Mouse (Mus musculus) v-Abl transformed pro-B cells (cell line): Measurements from ENCODE around the gene Sec14l1.

Source experiments
- in situ Hi-C, 2 experiments: fragments of 400-800 bp; cut with MboI; formaldehyde crosslinking; loops; one replicate each; pipeline ENCODE4 v1.15.1; 2025; ENCODE audit not compliant: unreplicated experiment in 2 of 2

Gene Sec14l1

GRCm38 (mm10) chr11:117169801-117170565 is 55.0 kb downstream of the Sec14l1 start:
- in situ Hi-C loops: loop anchor here in 1 of 2 experiments (10.0 kb wide), 1 partner anchor 285 kb away; no protein-coding TSS in a partner anchor

GRCm38 (mm10) chr11:117174098-117174892 is 59.3 kb downstream of the Sec14l1 start:
- in situ Hi-C loops: loop anchor here in 1 of 2 experiments (10.0 kb wide), 1 partner anchor 289 kb away; no protein-coding TSS in a partner anchor

- in situ Hi-C loops: loop anchor here (5.0 to 25.0 kb wide), 8 partner anchors 58 to 1762 kb away; partner anchors contain the start of gene Sec14l1 (in 1 of the 2)
These were observed 60.0 kb downstream of the Sec14l1 start for GRCm38 (mm10) chr11:117174924-117175323.

- in situ Hi-C loops: loop anchor here (5.0 to 25.0 kb wide), 8 partner anchors 58 to 1762 kb away; partner anchors contain the start of gene Sec14l1 (in 1 of the 2)
These were observed 60.5 kb downstream of the Sec14l1 start for GRCm38 (mm10) chr11:117175472-117175871.

DNA sequence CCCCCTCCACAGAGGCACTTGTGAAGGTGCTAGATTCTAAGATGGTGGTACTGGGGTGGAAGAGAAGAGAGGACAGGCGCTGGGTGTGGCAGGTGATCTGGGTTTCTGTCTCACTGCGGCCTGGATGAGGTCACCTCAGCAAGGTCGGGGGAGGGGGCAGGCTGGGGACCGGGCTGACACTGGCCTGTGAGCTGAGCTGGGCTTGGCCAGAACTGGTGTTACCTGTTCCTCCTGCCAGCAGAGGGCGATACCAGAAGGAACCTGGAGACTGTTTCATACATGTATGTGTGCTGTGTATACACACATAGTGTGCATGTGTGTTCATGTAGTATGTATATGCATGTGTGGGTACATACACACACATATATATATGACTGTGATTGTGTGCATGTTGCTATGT is 61.3 kb downstream of the Sec14l1 start:
- in situ Hi-C loops: loop anchor here (5.0 to 25.0 kb wide), 8 partner anchors 59 to 1761 kb away; partner anchors contain the start of gene Sec14l1 (in 1 of the 2)

DNA sequence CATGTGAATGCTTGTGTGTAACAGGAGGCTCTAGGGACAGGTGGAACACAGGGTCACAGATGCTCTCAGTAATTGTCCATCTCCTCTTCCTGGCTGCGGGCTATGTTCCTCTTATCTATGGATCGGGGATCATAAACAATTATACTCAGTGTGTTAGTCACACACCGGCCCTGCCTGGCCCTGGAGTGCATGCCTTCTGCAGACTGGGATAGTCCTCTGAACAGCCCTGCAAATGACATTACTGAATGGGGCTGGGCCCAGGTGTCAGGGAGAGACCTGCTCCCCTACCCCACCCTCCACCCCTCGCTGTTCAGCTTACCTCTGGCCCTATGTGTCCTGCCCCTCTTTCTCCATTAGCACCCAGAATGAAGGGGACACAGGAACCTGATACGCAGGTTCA is 61.9 kb downstream of the Sec14l1 start:
- in situ Hi-C loops: loop anchor here (5.0 to 25.0 kb wide), 8 partner anchors 60 to 1760 kb away; partner anchors contain the start of gene Sec14l1 (in 1 of the 2)

- in situ Hi-C loops: loop anchor here (5.0 to 25.0 kb wide), 8 partner anchors 60 to 1760 kb away; partner anchors contain the start of gene Sec14l1 (in 1 of the 2)
These were observed 62.5 kb downstream of the Sec14l1 start for GRCm38 (mm10) chr11:117177303-117177979.

DNA sequence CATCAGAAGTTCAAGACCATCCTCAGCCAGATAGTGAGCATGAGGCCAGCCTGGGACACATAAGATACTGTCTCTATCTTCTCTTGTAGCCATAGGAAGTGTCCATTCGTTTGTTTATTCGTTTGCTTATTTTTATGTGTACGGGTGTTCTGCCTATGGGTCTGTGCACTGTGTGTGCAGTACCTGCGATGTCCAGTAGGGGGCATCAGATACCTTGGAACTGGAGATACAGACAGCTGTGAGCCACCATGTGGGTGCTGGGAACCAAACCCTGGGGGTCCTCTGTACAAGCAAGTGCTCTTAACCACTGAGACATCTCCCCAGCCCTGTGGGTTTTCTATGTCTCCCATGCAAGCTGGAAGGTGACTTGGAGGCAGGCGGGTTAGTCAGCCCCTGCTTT is 64.9 kb downstream of the Sec14l1 start:
- in situ Hi-C loops: loop anchor here (5.0 to 25.0 kb wide), 9 partner anchors 47 to 1757 kb away; partner anchors contain the start of gene Sec14l1 (in 1 of the 2)

DNA sequence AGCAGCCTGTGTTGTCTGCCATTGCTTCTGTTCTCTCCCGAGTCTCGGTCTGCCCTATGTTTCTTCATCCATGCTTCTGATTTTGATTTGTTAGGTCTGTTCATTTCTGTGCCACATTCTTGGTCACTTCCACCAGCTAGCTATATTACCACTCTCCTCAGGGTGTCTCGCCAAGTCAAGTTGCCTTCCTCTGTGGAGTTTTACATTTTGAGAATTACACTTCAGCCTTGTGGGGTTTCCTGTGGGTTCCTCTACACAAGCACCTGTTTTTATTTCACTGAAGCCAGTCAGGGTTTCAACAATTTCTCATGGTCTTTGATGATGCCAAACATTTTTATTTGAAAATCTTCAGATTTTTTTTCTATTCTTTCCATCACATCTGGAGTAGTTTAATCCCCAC is 67.8 kb downstream of the Sec14l1 start:
- in situ Hi-C loops: loop anchor here (5.0 to 25.0 kb wide), 4 partner anchors 44 to 1754 kb away; no protein-coding TSS in a partner anchor

GRCm38 (mm10) chr11:117183299-117183698 is 68.3 kb downstream of the Sec14l1 start:
- in situ Hi-C loops: loop anchor here (5.0 to 25.0 kb wide), 4 partner anchors 44 to 1754 kb away; no protein-coding TSS in a partner anchor

DNA sequence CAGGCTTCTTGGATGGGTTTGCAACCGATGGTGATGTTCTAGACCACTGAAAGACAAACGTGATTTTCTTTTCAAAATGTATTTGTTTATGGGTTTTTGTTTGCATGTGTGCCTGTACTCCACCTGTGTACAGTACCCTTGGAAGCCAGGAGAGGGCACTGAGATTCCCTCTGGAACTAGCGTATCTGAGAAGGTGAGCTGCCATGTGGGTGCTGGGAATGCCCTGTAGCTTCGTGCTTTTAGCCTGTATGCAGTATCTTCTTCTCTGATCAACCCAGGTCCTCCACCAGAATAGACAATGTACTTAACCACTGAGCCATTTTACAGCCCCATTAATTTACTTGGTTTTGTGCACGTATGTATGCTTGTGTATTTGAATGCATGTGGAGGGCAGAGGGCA is 68.9 kb downstream of the Sec14l1 start:
- in situ Hi-C loops: loop anchor here (5.0 to 25.0 kb wide), 4 partner anchors 43 to 1753 kb away; no protein-coding TSS in a partner anchor

- in situ Hi-C loops: loop anchor here (25.0 kb wide), 3 partner anchors 298 to 1752 kb away; no protein-coding TSS in a partner anchor
These were observed 70.3 kb downstream of the Sec14l1 start for GRCm38 (mm10) chr11:117185076-117185933.

- in situ Hi-C loops: loop anchor here (10.0 to 25.0 kb wide), 4 partner anchors 304 to 1746 kb away; no protein-coding TSS in a partner anchor
These were observed 76.6 kb downstream of the Sec14l1 start for GRCm38 (mm10) chr11:117191524-117191923.

- in situ Hi-C loops: loop anchor here (10.0 to 25.0 kb wide), 4 partner anchors 307 to 1743 kb away; no protein-coding TSS in a partner anchor
These were observed 79.5 kb downstream of the Sec14l1 start for GRCm38 (mm10) chr11:117194475-117194937.

DNA sequence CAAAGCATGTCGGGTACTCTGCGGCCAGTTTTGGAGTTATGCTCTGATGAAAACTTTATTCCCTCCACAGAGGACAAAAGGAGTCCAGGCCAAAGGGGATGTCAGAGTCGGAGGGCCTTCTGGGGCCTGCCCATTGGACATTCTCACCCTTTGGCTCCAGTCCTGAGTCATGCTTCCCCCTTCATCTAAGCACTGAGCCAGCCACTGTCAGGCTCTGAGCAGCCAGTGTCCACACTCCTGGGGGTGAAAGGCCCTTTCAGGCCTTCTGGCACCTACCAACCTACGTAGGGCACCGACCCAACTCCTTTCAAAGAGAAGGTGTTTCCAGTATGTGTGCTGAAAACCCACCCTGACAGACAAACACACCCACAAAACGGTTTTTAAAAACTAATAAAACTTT is 80.6 kb downstream of the Sec14l1 start:
- in situ Hi-C loops: loop anchor here (10.0 to 25.0 kb wide), 4 partner anchors 308 to 1742 kb away; no protein-coding TSS in a partner anchor

- in situ Hi-C loops: loop anchor here (10.0 to 25.0 kb wide), 4 partner anchors 309 to 1741 kb away; no protein-coding TSS in a partner anchor
These were observed 81.7 kb downstream of the Sec14l1 start for GRCm38 (mm10) chr11:117196681-117197080.

- in situ Hi-C loops: loop anchor here (10.0 to 25.0 kb wide), 4 partner anchors 311 to 1739 kb away; no protein-coding TSS in a partner anchor
These were observed 83.2 kb downstream of the Sec14l1 start for GRCm38 (mm10) chr11:117198122-117198521.
